Mouse (Mus musculus): Measurements from ENCODE around the gene Ttc6.

DNA sequence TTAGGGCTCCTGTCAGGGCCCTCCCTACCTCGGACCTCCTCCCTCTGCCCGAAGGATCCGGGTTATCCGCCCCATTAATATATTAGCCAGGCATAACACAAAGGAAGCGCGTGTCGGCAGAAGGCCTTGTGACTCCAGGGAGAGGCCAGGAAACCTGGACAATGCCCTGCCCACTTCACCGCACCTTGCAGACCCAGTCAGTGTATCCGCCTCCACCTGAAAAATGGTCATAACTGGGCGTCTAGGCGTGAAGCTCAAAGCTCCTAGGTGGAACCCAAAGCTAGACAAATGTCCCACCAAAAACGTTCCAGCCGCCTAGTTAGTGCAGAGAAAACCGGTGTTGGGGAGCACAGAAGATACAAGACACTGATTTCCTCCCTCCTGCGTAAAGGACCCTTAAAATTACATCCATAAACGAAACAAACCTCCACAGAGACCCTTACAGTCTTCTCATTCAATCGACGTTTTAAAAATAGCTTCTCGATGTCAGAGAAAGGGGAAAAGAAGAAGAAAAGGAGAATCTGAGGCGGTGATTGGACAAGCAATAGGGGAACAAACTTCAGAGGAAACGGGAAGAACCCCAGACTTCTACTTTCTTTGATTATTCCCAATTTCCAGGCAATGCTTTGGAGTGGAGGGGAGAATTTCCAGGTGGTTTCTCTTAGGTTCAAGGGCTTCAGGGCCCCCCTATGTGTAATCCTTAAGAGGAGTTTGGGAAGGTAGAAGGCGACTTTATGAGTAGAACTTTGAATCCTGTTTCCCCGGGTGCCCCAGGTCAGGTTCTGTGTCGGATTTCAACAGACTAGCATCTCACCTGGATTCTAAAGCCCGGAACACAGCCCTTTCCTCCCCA is 27.6 kb upstream of the Ttc6 start:
- no peak for TF ChIP-seq CTCF (IDR thresholded peaks at IDR 0.05; ENCODE audit: low read depth, low read length)
- no peak for TF ChIP-seq POLR2A (IDR thresholded peaks at IDR 0.05; ENCODE audit: extremely low read depth, insufficient read depth, low read length)
